11 mouse cellular contexts compared by ENCODE assay signal in genomic region chr9:61677037-61677436, GRCm38 (mm10).
DNase-seq lines count a peak whose midpoint lies in the region; ATAC-seq and TF ChIP-seq lines count a peak whose summit lies in the region.
"Had no signal": no experiment of that assay in that cellular context is flagged by ENCODE, and none has a peak within 500 bp of the region (broad histone marks: within the 10 kb centered on the region; RNA-seq: fewer than 3 reads in every experiment).

No protein-coding gene starts in this region.

- no peak for ATAC-seq in hindbrain, postnatal 0 days
- no peak for ATAC-seq in hindbrain, embryonic 12.5 days (ENCODE audit: low FRiP score)
- ATAC-seq in liver, postnatal 0 days = no peak

- peak; percentile 59 for DNase-seq in hindbrain, postnatal 0 days (ENCODE audit: low spot score)
- peak; percentile 57 to 61 for DNase-seq in frontal cortex, postnatal 25 days (ENCODE audit: low spot score in 2 of 2)
- peak; percentile 39 to 93 for DNase-seq in left cerebral cortex, adult 8-10 months (ENCODE audit: low spot score in 2 of 2)
- DNase-seq in right cerebral cortex, postnatal 4 days = peak; percentile 82
- no peak for DNase-seq in neural tube, embryonic 10.5 days (ENCODE audit: extremely low spot score, low spot score)
- no peak for DNase-seq in gastrocnemius, adult 2 months
- no peak for DNase-seq in liver, postnatal 0 days
- DNase-seq: kidney, adult 8-10 months; lung, postnatal 10 days; midbrain, embryonic 14.5 days had no signal

- TF ChIP-seq CTCF in hindbrain, postnatal 0 days (IDR thresholded peaks at IDR 0.05; ENCODE audit: low read depth) = no peak
- no peak for TF ChIP-seq CTCF in gastrocnemius, adult 2 months (IDR thresholded peaks at IDR 0.05)
- TF ChIP-seq CTCF in liver, postnatal 0 days (IDR thresholded peaks at IDR 0.05; ENCODE audit: low read depth) = no peak

- H3K36me3 ChIP-seq in hindbrain, postnatal 0 days (ENCODE audit: insufficient read depth, low read length) = no peaks in the 10 kb centered on the region
- no peaks in the 10 kb centered on the region for H3K36me3 ChIP-seq in hindbrain, embryonic 12.5 days
- H3K36me3 ChIP-seq in liver, postnatal 0 days (replicated peaks; ENCODE audit: insufficient read depth, low read length) = no peaks in the 10 kb centered on the region

- no peak overlapping the region for H3K9ac ChIP-seq in hindbrain, postnatal 0 days (replicated peaks; ENCODE audit: low read length)
- no peak overlapping the region for H3K9ac ChIP-seq in hindbrain, embryonic 12.5 days
- H3K9ac ChIP-seq in liver, postnatal 0 days (replicated peaks) = no peak overlapping the region

- no peak for TF ChIP-seq EP300 in liver, postnatal 0 days (IDR thresholded peaks at IDR 0.05; ENCODE audit: low read depth)

- no peak overlapping the region for H3K4me2 ChIP-seq in hindbrain, postnatal 0 days (ENCODE audit: low read depth, low read length)
- no peak overlapping the region for H3K4me2 ChIP-seq in hindbrain, embryonic 12.5 days (replicated peaks)
- H3K4me2 ChIP-seq in liver, postnatal 0 days (ENCODE audit: low read depth, low read length) = no peak overlapping the region

- H3K4me1 ChIP-seq in hindbrain, postnatal 0 days (ENCODE audit: insufficient read depth, low read length) = 0 out of 2 replicates have a peak, but pooled peaks cover 3% of the 10 kb centered on the region
- H3K4me1 ChIP-seq in hindbrain, embryonic 12.5 days = peaks cover 46% of the 10 kb centered on the region
- H3K4me1 ChIP-seq in liver, postnatal 0 days (ENCODE audit: insufficient read depth) = peaks cover under 1% of the 10 kb centered on the region

- 56% methylated on average over 11 of the region's 11 CpGs for WGBS in hindbrain, postnatal 0 days
- WGBS in hindbrain, embryonic 12.5 days = 70% methylated on average over 11 of the region's 11 CpGs
- 75% methylated on average over 11 of the region's 11 CpGs for WGBS in liver, postnatal 0 days (ENCODE audit: insufficient replicate concordance)

- H3K9me3 ChIP-seq in hindbrain, postnatal 0 days (ENCODE audit: low read length) = no peaks in the 10 kb centered on the region
- H3K9me3 ChIP-seq in hindbrain, embryonic 12.5 days (replicated peaks) = no peaks in the 10 kb centered on the region
- H3K9me3 ChIP-seq in liver, postnatal 0 days (ENCODE audit: low read length) = no peaks in the 10 kb centered on the region

- no peak overlapping the region for H3K4me3 ChIP-seq in hindbrain, postnatal 0 days (ENCODE audit: low read length)
- H3K4me3 ChIP-seq in hindbrain, embryonic 12.5 days = no peak overlapping the region
- no peak overlapping the region for H3K4me3 ChIP-seq in gastrocnemius, adult 2 months
- no peak overlapping the region for H3K4me3 ChIP-seq in liver, postnatal 0 days (ENCODE audit: low read depth, low read length)

- no peaks in the 10 kb centered on the region for H3K27me3 ChIP-seq in hindbrain, postnatal 0 days (ENCODE audit: insufficient read depth, low read length)
- peaks cover 8% of the 10 kb centered on the region; the same call in 1 of the 2 replicates for H3K27me3 ChIP-seq in hindbrain, embryonic 12.5 days
- H3K27me3 ChIP-seq in liver, postnatal 0 days (ENCODE audit: insufficient read depth, low read length) = no peaks in the 10 kb centered on the region

- intact Hi-C loops in gastrocnemius, adult 2 months (cut with DNase I) = no loop called here

- H3K27ac ChIP-seq in hindbrain, postnatal 0 days = no peak overlapping the region
- H3K27ac ChIP-seq in hindbrain, embryonic 12.5 days = no peak overlapping the region
- no peak overlapping the region for H3K27ac ChIP-seq in gastrocnemius, adult 2 months
- H3K27ac ChIP-seq in liver, postnatal 0 days (ENCODE audit: low read depth) = no peak overlapping the region

Comparison
In these comparisons a context has a peak if more than half of its experiments do, and no peak if none do; other contexts are left out.
1. DNase-seq: peak in hindbrain, postnatal 0 days (single experiment), frontal cortex, postnatal 25 days (2 of 2), left cerebral cortex, adult 8-10 months (2 of 2) and right cerebral cortex, postnatal 4 days (single experiment); none in neural tube, embryonic 10.5 days (single experiment), gastrocnemius, adult 2 months (single experiment) and liver, postnatal 0 days (single experiment).